Mouse (Mus musculus): ENCODE results near the gene 1700034I23Rik. TPM values are rescaled to one million over a fixed set of nuclear protein-coding genes. Genes with fewer than 3 reads are reported as not detected.
"Not testable (repeated sequence)": the region's sequence is repeated elsewhere in the genome, so short reads cannot be mapped to it uniquely, and the experiment has no call there.

1700034I23Rik gene
- total RNA-seq (2014; fragmentation: Nextera tagmentation): not detected in 2 replicates
- total RNA-seq (2017): not detected in 2 replicates

DNA sequence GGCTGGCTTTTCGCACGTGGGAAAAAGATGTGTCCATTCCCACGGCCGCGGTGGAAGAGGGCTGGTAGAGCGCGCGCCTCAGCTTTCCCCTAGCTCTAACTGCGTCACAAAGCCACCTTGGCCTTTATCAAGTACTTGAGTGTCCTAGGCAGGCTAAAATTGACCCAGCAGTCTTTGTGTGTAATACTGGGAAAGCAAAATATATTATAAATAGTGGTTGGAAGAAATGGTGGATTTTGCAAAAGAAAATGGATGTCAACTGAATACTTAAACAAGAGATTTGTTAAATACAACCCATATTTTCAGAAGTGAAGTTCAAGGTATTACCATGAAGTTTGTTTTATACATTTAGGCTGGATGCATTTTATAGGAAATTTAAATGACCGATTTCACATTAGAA is at the start of gene 1700034I23Rik:
TSS of gene 1700034I23Rik (minus strand) at position 101 of the 400 bp plus-strand sequence.
- not testable (repeated sequence) for ATAC-seq (replicated peaks; ENCODE audit: poor library complexity, severe bottlenecking)

GRCm38 (mm10) chr3:40951365-40951764 is 49.0 kb upstream of the 1700034I23Rik start:
- 0 out of 2 replicates have a peak, but pooled peaks have one; percentile 13 for ATAC-seq (replicated peaks; ENCODE audit: poor library complexity, severe bottlenecking)

DNA sequence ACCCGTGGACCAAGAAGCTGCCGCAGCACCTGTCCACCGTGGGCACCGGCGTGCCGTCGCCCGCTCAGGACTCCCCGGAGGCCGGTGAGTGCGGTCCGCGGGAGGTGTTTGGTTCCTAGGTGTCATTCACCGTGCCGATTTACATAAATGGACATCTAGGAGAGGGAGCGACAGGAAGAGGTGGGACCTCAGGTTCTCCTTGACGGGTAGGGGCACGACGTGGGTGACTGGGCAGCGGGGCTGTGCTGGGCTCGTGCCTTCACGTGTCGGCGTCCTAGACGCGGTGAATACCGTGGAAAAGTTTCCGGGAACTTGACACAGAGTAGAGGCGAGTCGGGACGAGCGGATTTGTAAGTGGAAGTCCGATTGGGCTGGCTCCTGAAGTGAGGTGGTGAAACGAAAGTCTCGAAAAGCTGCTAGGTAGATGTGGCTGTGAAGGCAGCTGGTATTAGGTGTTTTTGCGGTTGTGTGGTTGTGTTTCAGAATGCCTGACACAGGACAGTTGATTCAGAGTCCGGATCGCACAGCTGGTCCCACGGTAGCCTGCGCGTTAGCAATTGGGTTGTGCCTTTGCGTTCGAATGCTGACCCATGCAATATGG is 48.4 kb upstream of the 1700034I23Rik start:
- ATAC-seq (replicated peaks; ENCODE audit: poor library complexity, severe bottlenecking): peak; percentile 28

DNA sequence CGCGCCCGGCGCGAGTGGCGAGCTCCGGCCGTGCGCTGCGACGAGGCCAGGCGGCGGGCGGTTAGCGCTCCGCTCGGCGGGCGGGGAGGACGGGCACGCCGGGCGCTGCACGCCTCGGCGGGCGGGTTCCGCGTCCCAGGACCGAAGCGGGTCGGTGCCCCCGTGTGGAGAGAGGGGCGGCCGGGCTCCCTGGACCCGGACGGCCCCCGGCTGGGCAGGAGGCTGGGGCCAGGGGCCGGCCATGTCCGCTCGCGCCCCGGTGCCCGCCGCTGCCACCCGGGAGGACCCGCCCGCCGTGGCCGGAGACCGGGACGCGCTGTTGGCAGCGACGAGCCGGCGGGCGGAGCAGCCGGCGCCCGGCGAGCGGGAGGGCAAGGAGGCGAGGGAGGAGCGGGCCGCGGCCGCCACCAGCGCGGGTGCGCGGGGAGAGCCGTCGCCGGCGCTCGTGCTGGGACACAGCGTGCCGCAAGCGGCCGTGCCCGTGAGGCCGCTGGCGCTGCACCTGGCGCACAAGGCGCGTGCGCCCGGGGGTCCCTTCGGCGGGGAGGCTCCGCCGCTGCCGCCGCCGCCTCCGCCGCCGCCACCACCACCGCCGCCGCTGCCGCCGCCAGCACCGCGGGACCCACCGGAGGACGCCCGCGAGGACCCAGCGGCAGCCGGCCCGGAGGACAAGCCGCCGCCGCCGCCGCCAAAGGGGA is 47.7 kb upstream of the 1700034I23Rik start:
- ATAC-seq (replicated peaks; ENCODE audit: poor library complexity, severe bottlenecking): no peak

DNA sequence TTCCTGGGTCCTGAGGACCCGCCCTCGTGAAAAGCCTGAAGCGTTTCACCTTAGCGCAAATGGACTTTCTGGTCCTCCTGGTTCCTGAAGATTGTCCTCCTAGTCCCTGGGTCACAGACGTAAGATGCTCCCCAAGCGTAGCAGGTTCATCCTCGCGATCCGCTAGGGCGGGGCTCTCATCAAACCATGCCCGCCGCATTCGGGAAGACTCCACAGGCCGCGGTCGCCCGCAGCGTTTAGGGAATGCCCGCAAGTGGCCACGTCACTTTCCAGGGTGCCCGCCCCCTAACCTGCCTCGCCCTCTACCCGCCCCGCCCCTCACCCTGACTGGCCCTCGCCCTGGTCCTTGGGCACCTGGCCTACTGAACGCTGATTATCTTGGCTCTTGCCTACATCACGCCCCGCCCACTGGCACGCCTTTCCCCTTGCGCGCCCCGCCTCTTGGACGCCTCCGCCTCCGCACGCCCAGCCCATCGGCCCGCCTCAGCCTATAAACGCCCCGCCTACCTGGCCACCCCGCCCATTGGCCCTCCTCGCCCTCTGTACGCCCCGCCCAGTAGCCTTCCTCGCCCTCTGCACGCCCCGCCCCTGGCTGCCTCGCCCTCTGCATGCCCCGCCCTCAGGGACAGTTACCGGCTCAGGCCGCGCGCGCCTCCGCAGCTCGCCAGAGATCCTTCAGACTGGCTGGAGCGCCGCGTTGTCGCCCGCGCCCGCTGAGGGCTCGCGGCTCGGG is 47.0 kb upstream of the 1700034I23Rik start, which contains the start of gene Larp1b:
TSS of gene Larp1b (plus strand) at position 659 of the 733 bp plus-strand sequence.
- peak; percentile 88 for ATAC-seq (replicated peaks; ENCODE audit: poor library complexity, severe bottlenecking)

GRCm38 (mm10) chr3:40939019-40939418 is 36.7 kb upstream of the 1700034I23Rik start:
- ATAC-seq (replicated peaks; ENCODE audit: poor library complexity, severe bottlenecking): no peak

DNA sequence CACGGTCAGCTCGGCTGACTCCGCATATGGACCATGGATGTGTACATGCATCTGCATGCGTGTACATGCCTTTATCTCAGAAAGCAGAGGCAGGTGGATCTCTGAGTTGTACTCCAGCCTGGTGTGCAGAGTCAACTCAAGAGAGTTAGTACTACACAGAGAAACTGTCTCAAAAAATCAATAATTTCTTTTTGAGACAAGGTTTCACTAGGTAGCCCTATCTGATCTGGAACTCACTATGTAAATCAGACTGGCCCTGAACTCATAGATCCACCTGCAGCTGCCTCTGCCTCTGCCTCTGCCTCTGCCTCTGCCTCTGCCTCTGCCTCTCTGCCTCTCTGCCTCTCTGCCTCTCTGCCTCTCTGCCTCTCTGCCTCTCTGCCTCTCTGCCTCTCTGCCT is 36.2 kb upstream of the 1700034I23Rik start:
- no peak for ATAC-seq (replicated peaks; ENCODE audit: poor library complexity, severe bottlenecking)

DNA sequence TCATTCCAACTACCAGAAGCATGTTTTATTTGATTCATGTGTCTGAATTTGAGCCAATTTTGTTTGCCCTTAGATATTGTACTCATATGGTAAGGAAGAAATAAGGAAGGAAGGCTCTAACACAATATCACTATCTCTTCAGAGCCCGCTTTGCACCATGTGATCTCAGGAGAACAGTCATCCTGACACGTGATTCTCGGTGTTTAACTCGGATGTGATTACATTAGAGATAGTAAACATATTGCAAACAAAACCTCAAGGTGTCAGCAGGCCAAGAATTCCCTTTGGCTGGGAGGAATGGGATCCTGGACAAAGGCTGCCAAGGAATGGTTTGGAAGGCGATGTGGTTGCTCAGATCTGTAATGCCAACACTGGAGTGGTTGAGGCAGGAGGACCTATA is 35.8 kb upstream of the 1700034I23Rik start:
- no peak for ATAC-seq (replicated peaks; ENCODE audit: poor library complexity, severe bottlenecking)

GRCm38 (mm10) chr3:40894336-40894735 is 8.0 kb downstream of the 1700034I23Rik start:
- peak; percentile 54; the same call in 1 of the 2 replicates for ATAC-seq (replicated peaks; ENCODE audit: poor library complexity, severe bottlenecking)

DNA sequence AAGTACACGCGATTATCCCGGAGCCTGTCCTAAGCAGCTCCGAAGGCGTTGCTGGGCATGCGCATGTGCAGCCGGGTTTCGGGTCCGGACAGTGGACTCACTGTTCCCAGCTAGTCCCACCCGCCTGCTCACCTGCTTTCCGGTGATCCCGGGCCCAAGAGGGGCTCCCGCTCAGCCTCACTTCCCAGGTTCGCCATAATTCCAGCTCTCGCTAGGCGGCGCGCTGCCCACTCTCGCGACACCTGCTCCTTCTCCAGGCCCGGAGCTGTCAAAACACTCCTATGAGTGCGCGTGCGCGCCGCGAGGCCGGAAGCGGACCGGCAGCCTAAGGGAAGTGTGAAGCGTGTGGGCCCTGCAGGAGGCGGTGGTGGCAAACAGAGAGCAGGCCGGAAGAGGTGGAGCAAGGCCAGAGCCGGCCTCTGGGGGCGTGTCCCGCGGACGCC is 8.5 kb downstream of the 1700034I23Rik start:
- peak; percentile 97 for ATAC-seq (replicated peaks; ENCODE audit: poor library complexity, severe bottlenecking)

- not testable (repeated sequence) for ATAC-seq (replicated peaks; ENCODE audit: poor library complexity, severe bottlenecking)
These were observed 49.1 kb downstream of the 1700034I23Rik start for GRCm38 (mm10) chr3:40853123-40853738.

Other genes starting within 250 kb of the 1700034I23Rik start
- gene Slc25a31, start 193.7 kb downstream of the 1700034I23Rik start, total RNA-seq (2014; fragmentation: Nextera tagmentation): not detected in 2 replicates
- gene Slc25a31, start 193.7 kb downstream of the 1700034I23Rik start, total RNA-seq (2017): not detected in 2 replicates
- gene Hspa4l, start 158.0 kb downstream of the 1700034I23Rik start, total RNA-seq (2014; fragmentation: Nextera tagmentation): 14.8 and 23.1 TPM in 2 replicates
- 36.2 and 41.4 TPM in 2 replicates for gene Hspa4l, start 158.0 kb downstream of the 1700034I23Rik start, total RNA-seq (2017)
- 24.9 and 48.1 TPM in 2 replicates for gene Plk4, start 102.5 kb downstream of the 1700034I23Rik start, total RNA-seq (2014; fragmentation: Nextera tagmentation)
- 85.3 and 87.9 TPM in 2 replicates for gene Plk4, start 102.5 kb downstream of the 1700034I23Rik start, total RNA-seq (2017)
- 15.3 and 21.9 TPM in 2 replicates for gene Mfsd8, start 55.7 kb downstream of the 1700034I23Rik start, total RNA-seq (2014; fragmentation: Nextera tagmentation)
- gene Mfsd8, start 55.7 kb downstream of the 1700034I23Rik start, total RNA-seq (2017): 3.0 and 6.1 TPM in 2 replicates
- 5.7 and 10.3 TPM in 2 replicates for gene Abhd18, start 55.6 kb downstream of the 1700034I23Rik start, total RNA-seq (2014; fragmentation: Nextera tagmentation)
- gene Abhd18, start 55.6 kb downstream of the 1700034I23Rik start, total RNA-seq (2017): 4.8 and 9.4 TPM in 2 replicates
- 11.6 and 15.9 TPM in 2 replicates for gene Larp1b, start 47.3 kb upstream of the 1700034I23Rik start, total RNA-seq (2014; fragmentation: Nextera tagmentation)
- 23.7 and 33.1 TPM in 2 replicates for gene Larp1b, start 47.3 kb upstream of the 1700034I23Rik start, total RNA-seq (2017)
- gene Pgrmc2, start 180.5 kb upstream of the 1700034I23Rik start, total RNA-seq (2014; fragmentation: Nextera tagmentation): 31.5 and 31.6 TPM in 2 replicates
- gene Pgrmc2, start 180.5 kb upstream of the 1700034I23Rik start, total RNA-seq (2017): 18.0 and 21.3 TPM in 2 replicates